Mouse (Mus musculus) heart, adult 8-10 months (tissue): ENCODE results near the gene Peli3. TPM values are rescaled to one million over a fixed set of nuclear protein-coding genes. Genes with fewer than 3 reads are reported as not detected.
"Not testable (repeated sequence)": the region's sequence is repeated elsewhere in the genome, so short reads cannot be mapped to it uniquely, and the experiment has no call there.

Experiments
- DNase-seq: peaks from one replicate; pipeline ENCODE4 v3.0.0; 2022; ENCODE audit warnings: low spot score
- total RNA-seq, 4 experiments: library from RNA; stranded (reverse); gene quantifications; 2 replicates each; pipeline ENCODE4 v1.2.4; 2022

Peli3 gene
- 1 to 10 TPM; 3.8 to 7.6 (median 5.2) TPM for total RNA-seq

- peak; percentile 48 for DNase-seq
These were observed at the start of gene Peli3 for GRCm38 (mm10) chr19:4942551-4943252. Gene Peli3 (minus strand): TSS chr19:4943127.

GRCm38 (mm10) chr19:4992371-4992770 lies 49.4 kb upstream of the Peli3 start:
- DNase-seq = no peak

GRCm38 (mm10) chr19:4990716-4991115 lies 47.8 kb upstream of the Peli3 start:
- DNase-seq = no peak

- DNase-seq = no peak
These were observed 47.3 kb upstream of the Peli3 start, which contains the start of gene Npas4 for GRCm38 (mm10) chr19:4990256-4990625. Gene Npas4 (minus strand): TSS chr19:4990316.

- no peak for DNase-seq
These were observed 46.7 kb upstream of the Peli3 start for GRCm38 (mm10) chr19:4989434-4990255.

GRCm38 (mm10) chr19:4989013-4989412 lies 46.1 kb upstream of the Peli3 start:
- DNase-seq = peak; percentile 88

- DNase-seq = peak; percentile 39
These were observed 38.8 kb upstream of the Peli3 start for GRCm38 (mm10) chr19:4981767-4982166.

GRCm38 (mm10) chr19:4968236-4968635 lies 25.3 kb upstream of the Peli3 start:
- DNase-seq = no peak

GRCm38 (mm10) chr19:4961928-4962601 lies 19.1 kb upstream of the Peli3 start, which contains the start of gene Mrpl11:
Gene Mrpl11 (plus strand): TSS chr19:4962147.
- DNase-seq = peak; percentile 92

- not testable (repeated sequence) for DNase-seq
These were observed 5.7 kb upstream of the Peli3 start for GRCm38 (mm10) chr19:4948641-4949040.

GRCm38 (mm10) chr19:4945540-4945939 lies 2.6 kb upstream of the Peli3 start:
- DNase-seq = no peak

- DNase-seq = no peak
These were observed 294 bp upstream of the Peli3 start for GRCm38 (mm10) chr19:4943253-4943588.

GRCm38 (mm10) chr19:4937444-4938310 lies 5.2 kb downstream of the Peli3 start:
- no peak for DNase-seq

GRCm38 (mm10) chr19:4936896-4937295 lies 6.0 kb downstream of the Peli3 start:
- no peak for DNase-seq

- no peak for DNase-seq
These were observed 14.1 kb downstream of the Peli3 start for GRCm38 (mm10) chr19:4928781-4929180.

GRCm38 (mm10) chr19:4927904-4928531 lies 14.9 kb downstream of the Peli3 start, which contains the start of gene Dpp3:
Gene Dpp3 (minus strand): TSS chr19:4928287.
- DNase-seq = peak; percentile 99

- DNase-seq = no peak
These were observed 17.6 kb downstream of the Peli3 start for GRCm38 (mm10) chr19:4925121-4925860.

- no peak for DNase-seq
These were observed 23.3 kb downstream of the Peli3 start for GRCm38 (mm10) chr19:4919652-4920051.

GRCm38 (mm10) chr19:4916827-4917226 lies 26.1 kb downstream of the Peli3 start:
- no peak for DNase-seq
